Mouse (Mus musculus) activated CD4-positive, CD25-positive, alpha-beta regulatory T cell, adult 4 months (primary cell): ENCODE data around the gene Mt2. TPM values are rescaled to one million over a fixed set of nuclear protein-coding genes. Genes with fewer than 3 reads are reported as not detected.
A peak's percentile ranks its signal among the peaks of the same experiment; 100 is the strongest.
"Not testable (repeated sequence)": the region's sequence is repeated elsewhere in the genome, so short reads cannot be mapped to it uniquely, and the experiment has no call there.

Experiments
- ATAC-seq: one replicate; pipeline ENCODE4 v1.8.0; 2017
- polyA plus RNA-seq, 2 experiments: library from polyadenylated mRNA; unstranded; fragments of 100-300 nt; shearing (Covaris generic); gene quantifications; one replicate each; pipeline ENCODE4 v1.2.1; 2017

The Mt2 gene
- not detected for polyA plus RNA-seq

- ATAC-seq = no peak
Observed at GRCm38 (mm10) chr8:94172075-94172808, at the start of gene Mt2. Gene Mt2, plus strand, starts transcription at chr8:94172664.

- ATAC-seq = no peak
Observed at GRCm38 (mm10) chr8:94122711-94123468, 49.6 kb upstream of the Mt2 start.

- ATAC-seq = no peak
Observed at GRCm38 (mm10) chr8:94127711-94128110, 44.8 kb upstream of the Mt2 start.

- no peak for ATAC-seq
Observed at GRCm38 (mm10) chr8:94129133-94129789, 43.2 kb upstream of the Mt2 start.

GRCm38 (mm10) chr8:94130126-94130525 is 42.3 kb upstream of the Mt2 start:
- no peak for ATAC-seq

GRCm38 (mm10) chr8:94132096-94132495 is 40.4 kb upstream of the Mt2 start:
- no peak for ATAC-seq

- ATAC-seq = not testable (repeated sequence)
Observed at GRCm38 (mm10) chr8:94134601-94135000, 37.9 kb upstream of the Mt2 start.

GRCm38 (mm10) chr8:94135556-94135955 is 36.9 kb upstream of the Mt2 start:
- ATAC-seq = no peak

GRCm38 (mm10) chr8:94136192-94136591 is 36.3 kb upstream of the Mt2 start:
- ATAC-seq = no peak

GRCm38 (mm10) chr8:94136933-94137332 is 35.5 kb upstream of the Mt2 start, which contains the start of gene Mt4:
Gene Mt4, plus strand, starts transcription at chr8:94137197.
- no peak for ATAC-seq

GRCm38 (mm10) chr8:94140266-94140795 is 32.1 kb upstream of the Mt2 start:
- ATAC-seq = no peak

- ATAC-seq = no peak
Observed at GRCm38 (mm10) chr8:94148236-94148635, 24.2 kb upstream of the Mt2 start.

- no peak for ATAC-seq
Observed at GRCm38 (mm10) chr8:94150925-94151324, 21.5 kb upstream of the Mt2 start.

GRCm38 (mm10) chr8:94152513-94153300 is 19.8 kb upstream of the Mt2 start, which contains the start of gene Mt3:
Gene Mt3, plus strand, starts transcription at chr8:94152607.
- no peak for ATAC-seq

- no peak for ATAC-seq
Observed at GRCm38 (mm10) chr8:94153451-94153850, 19.0 kb upstream of the Mt2 start.

GRCm38 (mm10) chr8:94154537-94154936 is 17.9 kb upstream of the Mt2 start:
- ATAC-seq = no peak

- no peak for ATAC-seq
Observed at GRCm38 (mm10) chr8:94156092-94156491, 16.4 kb upstream of the Mt2 start.

GRCm38 (mm10) chr8:94165772-94166171 is 6.7 kb upstream of the Mt2 start:
- not testable (repeated sequence) for ATAC-seq

GRCm38 (mm10) chr8:94167244-94167643 is 5.2 kb upstream of the Mt2 start:
- ATAC-seq = peak; percentile 46

- ATAC-seq = no peak
Observed at GRCm38 (mm10) chr8:94169547-94169946, 2.9 kb upstream of the Mt2 start.

- peak; percentile 23 for ATAC-seq
Observed at GRCm38 (mm10) chr8:94171321-94171755, 1.1 kb upstream of the Mt2 start.
